Mouse (Mus musculus) cerebellum, postnatal 36 days (tissue): Measurements from ENCODE around the gene Rundc1.
"Not testable (repeated sequence)": the region's sequence is repeated elsewhere in the genome, so short reads cannot be mapped to it uniquely, and the experiment has no call there.

Experiments
- DNase-seq, 2 experiments: peaks; one replicate each; pipeline ENCODE4 v3.0.0; 2021 to 2022; ENCODE audit warnings: mixed read lengths in 2 of 2

Gene Rundc1

DNA sequence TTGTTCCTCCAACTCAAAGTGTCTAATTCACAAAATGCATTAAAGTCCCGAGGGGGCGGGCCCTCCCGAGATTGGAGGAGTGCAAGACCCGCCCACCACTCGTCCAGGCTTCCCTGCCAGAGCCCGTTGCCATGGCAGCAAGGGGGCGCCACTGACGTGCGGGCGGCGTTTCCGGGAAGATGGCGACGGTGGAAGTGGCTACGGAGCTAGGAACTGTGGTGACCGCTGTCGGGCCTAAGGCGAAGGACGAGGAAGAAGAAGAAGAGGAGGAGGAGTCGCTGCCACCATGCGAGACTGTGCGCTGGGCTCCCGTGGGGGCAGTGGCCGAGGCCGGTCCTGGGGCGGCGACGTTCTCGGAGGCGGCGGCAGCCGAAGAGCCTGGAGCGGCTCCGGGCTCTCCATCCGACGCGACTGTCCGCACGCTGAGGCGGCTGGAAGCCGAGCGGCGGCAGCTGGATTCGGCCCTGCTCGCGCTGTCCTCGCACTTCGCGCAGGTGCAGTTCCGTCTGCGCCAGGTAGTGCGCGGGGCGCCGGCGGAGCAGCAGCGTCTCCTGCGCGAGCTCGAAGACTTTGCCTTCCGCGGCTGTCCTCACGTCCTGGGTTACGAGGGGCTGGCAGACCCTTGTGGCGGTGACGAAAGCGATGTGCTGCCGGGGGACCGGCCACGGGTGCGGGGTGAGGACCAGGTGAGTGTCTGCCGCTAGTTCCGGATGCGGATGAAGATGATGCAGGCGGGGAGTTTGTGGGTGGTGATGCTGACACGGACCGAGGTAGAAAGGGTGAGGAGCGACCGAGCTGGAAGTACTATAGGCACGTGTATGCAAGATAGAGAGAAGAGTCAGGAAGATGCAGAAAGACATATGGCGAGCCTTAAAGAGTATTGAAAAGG lies at the start of gene Rundc1, which contains the start of gene Ptges3l:
Gene Rundc1, plus strand, starts transcription at position 161 of the 889 bp plus-strand sequence.
Gene Ptges3l, minus strand, starts transcription at position 409 of the 889 bp plus-strand sequence.
- DNase-seq: peak; percentile 96 to 98

GRCm38 (mm10) chr11:101378196-101378595 lies 46.7 kb upstream of the Rundc1 start:
- not testable (repeated sequence) for DNase-seq

DNA sequence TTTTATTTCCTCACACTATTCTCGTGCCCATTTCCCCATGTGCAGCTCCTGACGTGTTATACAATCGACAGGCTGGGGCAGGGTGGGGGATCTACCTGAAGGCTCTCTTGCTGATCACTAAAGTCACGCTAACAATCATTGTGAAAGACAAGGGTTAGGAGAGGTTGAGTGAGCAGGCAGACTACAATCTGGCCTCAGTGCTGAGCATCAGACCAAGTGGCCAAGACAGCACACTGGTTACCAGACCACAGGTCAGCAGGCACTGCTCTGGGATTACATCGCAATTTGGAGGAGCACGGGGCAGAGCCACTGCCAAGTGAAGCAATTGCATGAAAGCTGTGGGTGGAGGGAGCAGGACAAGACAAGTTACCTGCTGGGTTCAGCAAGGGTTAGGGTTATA lies 46.0 kb upstream of the Rundc1 start:
- no peak for DNase-seq

GRCm38 (mm10) chr11:101381817-101382216 lies 43.1 kb upstream of the Rundc1 start:
- no peak for DNase-seq

GRCm38 (mm10) chr11:101395110-101395509 lies 29.8 kb upstream of the Rundc1 start:
- DNase-seq: peak; percentile 62 to 65

DNA sequence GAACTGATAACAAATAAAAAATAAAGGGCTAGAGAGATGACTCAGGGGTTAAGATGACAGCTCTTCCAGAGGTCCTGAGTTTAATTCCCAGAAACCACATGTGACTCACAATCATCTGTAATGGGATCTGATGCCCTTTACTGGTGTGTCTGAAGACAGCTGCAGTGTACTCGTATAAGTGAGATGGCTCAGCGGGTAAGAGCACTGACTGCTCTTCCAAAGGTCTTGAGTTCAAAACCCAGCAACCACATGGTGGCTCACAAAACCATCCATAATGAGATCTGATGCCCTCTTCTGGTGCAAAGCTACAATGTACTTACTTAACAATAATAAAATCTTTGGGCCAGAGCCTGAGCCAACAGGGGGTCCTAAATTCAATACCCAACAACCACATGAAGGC lies 9.6 kb upstream of the Rundc1 start:
- DNase-seq: no peak

DNA sequence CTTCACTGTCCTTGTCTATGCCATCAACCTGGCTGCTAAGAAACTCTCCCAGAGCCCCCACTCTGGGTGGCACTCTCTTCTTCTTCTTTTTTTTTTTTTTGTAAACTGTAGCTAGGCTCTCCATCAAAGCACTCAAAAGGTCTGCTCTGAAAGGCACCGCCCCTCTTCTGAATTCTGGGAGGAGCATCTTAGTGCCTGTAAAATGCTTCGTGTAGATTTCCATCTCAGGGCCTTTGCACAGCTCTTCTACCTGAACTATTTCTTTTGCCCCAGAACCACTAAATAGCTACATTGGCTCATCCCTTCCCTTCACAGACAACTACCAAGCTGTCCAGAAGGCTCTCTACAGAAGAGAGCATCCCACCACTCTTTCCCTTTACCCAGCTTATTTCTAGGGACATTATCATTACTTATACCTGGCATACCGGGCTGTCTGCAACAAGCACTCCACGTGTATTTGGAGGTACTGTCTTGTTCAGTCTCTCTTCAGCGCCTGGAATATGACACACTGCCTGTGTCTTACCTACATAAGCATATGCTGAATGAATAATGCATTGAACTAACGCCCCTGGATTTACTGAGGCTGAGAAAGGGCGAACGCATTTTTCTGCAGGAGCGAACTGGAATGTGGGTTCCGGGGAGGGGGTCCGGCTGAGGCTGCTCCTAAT lies 8.3 kb upstream of the Rundc1 start:
- DNase-seq: no peak

- DNase-seq: peak; percentile 92 to 94
Observed at GRCm38 (mm10) chr11:101417101-101417855, 7.6 kb upstream of the Rundc1 start, which contains the start of gene Aarsd1. Gene Aarsd1, minus strand, starts transcription at chr11:101417615.

- DNase-seq: no peak
Observed at GRCm38 (mm10) chr11:101418991-101419390, 5.9 kb upstream of the Rundc1 start.

DNA sequence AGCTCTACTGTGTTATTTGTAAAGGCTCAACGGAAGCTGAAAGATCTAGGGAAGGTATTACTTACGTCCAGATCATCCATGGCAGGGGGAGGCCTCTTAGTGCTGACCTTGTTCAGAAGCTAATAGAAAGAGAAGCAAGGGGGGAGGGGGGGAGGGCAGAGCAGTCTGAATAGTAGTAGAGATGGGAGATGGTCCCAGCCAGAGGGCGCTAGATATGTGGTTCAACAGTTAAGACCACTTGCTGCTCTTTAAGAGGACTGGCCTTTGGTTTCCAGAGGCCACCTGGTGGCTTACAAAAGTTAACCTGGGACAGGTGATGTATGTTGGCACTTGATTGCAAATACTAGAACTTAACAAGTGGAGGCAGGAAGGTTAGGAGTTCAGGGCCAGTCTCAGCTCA lies 5.3 kb upstream of the Rundc1 start:
- DNase-seq: no peak

GRCm38 (mm10) chr11:101420148-101420547 lies 4.7 kb upstream of the Rundc1 start:
- DNase-seq: no peak

DNA sequence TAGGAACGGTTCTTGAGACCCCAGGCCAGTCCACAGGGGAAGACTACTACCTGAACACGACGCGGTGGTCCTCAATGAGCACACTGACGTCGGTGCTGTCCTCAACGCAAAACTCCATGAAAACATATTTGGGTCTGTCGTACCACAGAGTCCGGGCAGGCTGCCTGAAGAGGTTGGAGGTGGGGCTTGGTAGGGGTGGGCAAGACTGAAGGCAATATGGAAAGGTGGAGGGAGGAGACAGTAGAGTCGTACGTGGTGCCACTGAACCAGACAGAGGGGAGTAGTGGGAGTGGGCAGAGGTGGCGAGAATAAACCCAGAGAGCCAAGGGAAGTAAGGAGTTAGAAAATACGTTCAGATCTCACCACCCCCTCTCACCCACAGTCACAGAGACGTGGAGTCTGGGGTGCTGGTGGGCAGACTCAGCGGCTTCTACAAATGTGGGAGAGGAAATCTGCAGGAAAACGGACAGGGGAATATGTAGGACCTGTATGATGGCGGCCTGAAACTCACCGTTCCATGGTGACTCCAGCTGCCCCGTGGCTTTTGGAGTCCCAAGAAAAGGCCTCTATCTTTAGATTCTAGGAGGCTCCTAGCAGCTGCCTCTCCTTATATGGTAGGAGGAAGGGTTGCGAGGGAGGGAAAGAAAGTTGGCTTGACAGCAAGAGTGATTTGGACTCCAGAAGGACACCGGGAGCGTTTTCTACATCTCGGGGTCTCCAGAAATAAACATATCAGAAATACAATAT lies 607 bp upstream of the Rundc1 start, which contains the start of gene Gm27029:
Gene Gm27029, minus strand, starts transcription at position 692 of the 747 bp plus-strand sequence.
- DNase-seq: peak in 1 of 2 experiments; percentile 23

- no peak for DNase-seq
Observed at GRCm38 (mm10) chr11:101426165-101426564, 1.3 kb downstream of the Rundc1 start.

DNA sequence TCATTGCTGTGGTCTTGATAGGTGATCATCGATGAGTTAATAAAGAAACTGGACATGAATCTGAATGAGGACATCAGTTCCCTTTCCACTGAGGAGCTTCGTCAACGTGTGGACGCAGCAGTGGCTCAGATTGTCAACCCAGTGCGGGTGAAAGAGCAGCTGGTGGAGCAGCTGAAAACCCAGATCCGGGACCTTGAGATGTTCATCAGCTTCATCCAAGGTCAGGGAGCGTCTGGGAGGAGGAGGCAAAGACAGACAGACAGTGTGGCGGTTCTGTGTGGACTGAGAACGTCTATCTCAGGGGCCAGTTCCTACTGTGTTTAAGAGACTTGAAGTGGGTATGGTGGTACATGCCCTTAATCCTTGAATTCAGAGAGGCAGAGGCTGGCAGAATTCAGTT lies 6.4 kb downstream of the Rundc1 start:
- DNase-seq: no peak

- peak; percentile 57 to 60 for DNase-seq
Observed at GRCm38 (mm10) chr11:101433396-101433795, 8.5 kb downstream of the Rundc1 start.

GRCm38 (mm10) chr11:101435831-101436230 lies 10.9 kb downstream of the Rundc1 start:
- DNase-seq: no peak

GRCm38 (mm10) chr11:101436916-101437315 lies 12.0 kb downstream of the Rundc1 start:
- no peak for DNase-seq

DNA sequence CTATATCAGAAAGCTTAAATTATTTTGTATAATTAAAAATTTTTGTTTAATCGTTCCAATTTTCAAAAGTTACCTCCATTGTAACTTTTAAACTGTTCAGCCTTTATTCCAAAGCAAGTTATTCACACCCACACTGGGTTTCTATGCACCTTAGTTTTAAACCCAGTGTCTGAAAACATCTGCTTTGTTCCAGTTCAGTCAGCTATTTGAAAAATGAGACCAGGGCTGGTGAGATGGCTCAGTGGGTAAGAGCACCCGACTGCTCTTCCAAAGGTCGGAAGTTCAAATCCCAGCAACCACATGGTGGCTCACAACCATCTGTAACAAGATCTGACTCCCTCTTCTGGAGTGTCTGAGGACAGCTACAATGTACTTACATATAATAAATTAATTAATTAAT lies 13.1 kb downstream of the Rundc1 start:
- DNase-seq: not testable (repeated sequence)

GRCm38 (mm10) chr11:101441450-101442126 lies 16.7 kb downstream of the Rundc1 start:
- not testable (repeated sequence) for DNase-seq

- peak; percentile 97 to 98 for DNase-seq
Observed at GRCm38 (mm10) chr11:101442127-101442693, 17.3 kb downstream of the Rundc1 start, which contains the start of gene Rpl27. Gene Rpl27, plus strand, starts transcription at chr11:101442298.

GRCm38 (mm10) chr11:101442760-101443159 lies 17.9 kb downstream of the Rundc1 start:
- no peak for DNase-seq
